Mouse (Mus musculus) spleen, adult 2 months (tissue): ENCODE results near the gene Gm20388.

Experiments
- CTCF ChIP-seq: fragments of 200-500 bp; IDR thresholded peaks from 2 replicates; pipeline ENCODE4 v1.5.1; 2011; ENCODE audit warnings: mild to moderate bottlenecking, inconsistent platforms; ENCODE audit not compliant: insufficient read depth, insufficient read length, insufficient replicate concordance; ENCODE audit errors: extremely low read depth
- POLR2A ChIP-seq: fragments of 200-500 bp; IDR thresholded peaks from 2 replicates; pipeline ENCODE4 v1.6.1; 2011; ENCODE audit warnings: low read depth, low read length, inconsistent platforms

GRCm38 (mm10) chr8:122717869-122718509, 2807.3 kb downstream of the Gm20388 start:
- TF ChIP-seq POLR2A (no peak), CTCF (no peak)
